In the genomic region with DNA sequence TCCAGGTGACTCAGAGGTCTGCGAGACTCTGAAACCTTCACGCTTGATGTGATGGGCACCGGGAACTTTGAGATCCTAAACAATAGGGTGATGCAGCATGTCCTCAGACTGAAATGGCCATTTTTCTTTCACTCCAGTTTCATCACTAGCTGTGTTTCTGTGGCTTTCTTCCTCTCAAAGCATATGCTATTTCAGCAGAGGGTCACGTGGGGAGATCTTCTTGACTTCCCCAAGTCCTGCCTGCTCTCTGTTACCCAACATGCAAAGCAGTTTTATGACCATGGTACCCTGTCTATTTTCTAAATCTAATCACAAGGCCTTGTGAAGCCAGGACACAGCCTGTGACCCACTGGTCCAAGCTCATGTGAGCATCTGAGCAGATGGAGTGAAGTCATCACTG, we compare ENCODE assay signal across 16 mouse cellular contexts. TPM values are rescaled to one million over a fixed set of nuclear protein-coding genes. Genes with fewer than 3 reads are reported as not detected.
"Had no signal": no experiment of that assay in that cellular context is flagged by ENCODE, and none has a peak within 500 bp of the region (broad histone marks: within the 10 kb centered on the region; RNA-seq: fewer than 3 reads in every experiment).

No protein-coding gene starts in this region.

- H3K36me3 ChIP-seq: limb, embryonic 10.5 days; midbrain, embryonic 12.5 days had no signal

- H3K4me3 ChIP-seq: left cerebral cortex, adult 2 months; limb, embryonic 10.5 days; midbrain, embryonic 12.5 days had no signal

- DNase-seq: kidney, adult 2 months; kidney, postnatal 25 days; lung, embryonic 14.5 days; lung, postnatal 14 days; right cerebral cortex, adult 18-20 months; right cerebral cortex, postnatal 4 days; spleen, adult 18-20 months; thymus, adult 2 months; thymus, postnatal 36 days had no signal

- ATAC-seq: intestine, embryonic 16.5 days; midbrain, embryonic 16.5 days had no signal

- H3K27ac ChIP-seq: left cerebral cortex, adult 2 months; limb, embryonic 10.5 days; liver, embryonic 14.5 days; midbrain, embryonic 12.5 days had no signal

RNA-seq across cellular contexts. Expression of a gene that starts 6.0 kb away (rescaled TPM):
- polyA plus RNA-seq: neural tube, embryonic 14.5 days had no signal
